Mouse (Mus musculus) heart, adult 8-10 months (tissue): ENCODE data around the gene Klhl5. TPM values are rescaled to one million over a fixed set of nuclear protein-coding genes. Genes with fewer than 3 reads are reported as not detected.
"Not testable (repeated sequence)": the region's sequence is repeated elsewhere in the genome, so short reads cannot be mapped to it uniquely, and the experiment has no call there.

Source experiments
- DNase-seq: peaks from one replicate; pipeline ENCODE4 v3.0.0; 2022; ENCODE audit warnings: low spot score
- total RNA-seq, 4 experiments: library from RNA; stranded (reverse); gene quantifications; 2 replicates each; pipeline ENCODE4 v1.2.4; 2022

The Klhl5 gene
- total RNA-seq, 4 experiments from 2014 or later = 13.0 to 16.0 (median 13.4) TPM

- no peak for DNase-seq
These were observed 9.9 kb upstream of the Klhl5 start for GRCm38 (mm10) chr5:65097457-65097856.

- no peak for DNase-seq
These were observed 7.3 kb upstream of the Klhl5 start for GRCm38 (mm10) chr5:65100002-65100401.

GRCm38 (mm10) chr5:65101209-65101608, 6.1 kb upstream of the Klhl5 start:
- DNase-seq = no peak

GRCm38 (mm10) chr5:65101621-65102020, 5.7 kb upstream of the Klhl5 start:
- no peak for DNase-seq

- DNase-seq = no peak
These were observed 5.2 kb upstream of the Klhl5 start for GRCm38 (mm10) chr5:65102026-65102640.

GRCm38 (mm10) chr5:65102641-65103042, 4.7 kb upstream of the Klhl5 start:
- DNase-seq = no peak

- DNase-seq = peak; percentile 42
These were observed 564 bp downstream of the Klhl5 start for GRCm38 (mm10) chr5:65107773-65108432.

GRCm38 (mm10) chr5:65112225-65112624, 4.9 kb downstream of the Klhl5 start:
- not testable (repeated sequence) for DNase-seq

- DNase-seq = peak; percentile 63
These were observed 6.0 kb downstream of the Klhl5 start for GRCm38 (mm10) chr5:65113323-65113722.

GRCm38 (mm10) chr5:65116789-65117188, 9.4 kb downstream of the Klhl5 start:
- no peak for DNase-seq

- DNase-seq = no peak
These were observed 12.2 kb downstream of the Klhl5 start for GRCm38 (mm10) chr5:65119495-65119894.

- DNase-seq = peak; percentile 36
These were observed 12.6 kb downstream of the Klhl5 start for GRCm38 (mm10) chr5:65119918-65120317.

GRCm38 (mm10) chr5:65122616-65123015, 15.3 kb downstream of the Klhl5 start:
- DNase-seq = no peak

GRCm38 (mm10) chr5:65126137-65126536, 18.8 kb downstream of the Klhl5 start:
- no peak for DNase-seq

GRCm38 (mm10) chr5:65128481-65128880, 21.1 kb downstream of the Klhl5 start:
- DNase-seq = no peak

GRCm38 (mm10) chr5:65130528-65131210, 23.3 kb downstream of the Klhl5 start:
- DNase-seq = no peak

- DNase-seq = no peak
These were observed 24.0 kb downstream of the Klhl5 start for GRCm38 (mm10) chr5:65131211-65131879.

GRCm38 (mm10) chr5:65136159-65136558, 28.8 kb downstream of the Klhl5 start:
- DNase-seq = no peak

- DNase-seq = no peak
These were observed 29.7 kb downstream of the Klhl5 start for GRCm38 (mm10) chr5:65137073-65137472.

- no peak for DNase-seq
These were observed 33.9 kb downstream of the Klhl5 start for GRCm38 (mm10) chr5:65141242-65141641.

GRCm38 (mm10) chr5:65142247-65142646, 34.9 kb downstream of the Klhl5 start:
- DNase-seq = no peak

- no peak for DNase-seq
These were observed 38.3 kb downstream of the Klhl5 start for GRCm38 (mm10) chr5:65145499-65146101.
